Mouse (Mus musculus) spleen, embryonic (tissue): ENCODE data around the gene Carhsp1.

Experiments
- CTCF ChIA-PET: fragments of 350-600 bp; sonication (Branson Sonifier 250); formaldehyde crosslinking; loops from one replicate; lab custom pipeline; 2022; lab: Charles Lee

Carhsp1 gene

GRCm38 (mm10) chr16:8643855-8644254, 28.1 kb downstream of the Carhsp1 start:
- CTCF ChIA-PET = no interaction called here

GRCm38 (mm10) chr16:8639466-8640191, 32.3 kb downstream of the Carhsp1 start:
- CTCF ChIA-PET = interaction anchor here (0.6 kb wide), 1 partner anchor 100 kb away, joined by 8 read pairs; no protein-coding TSS in a partner anchor

GRCm38 (mm10) chr16:8638131-8638530, 33.8 kb downstream of the Carhsp1 start:
- CTCF ChIA-PET = no interaction called here

DNA sequence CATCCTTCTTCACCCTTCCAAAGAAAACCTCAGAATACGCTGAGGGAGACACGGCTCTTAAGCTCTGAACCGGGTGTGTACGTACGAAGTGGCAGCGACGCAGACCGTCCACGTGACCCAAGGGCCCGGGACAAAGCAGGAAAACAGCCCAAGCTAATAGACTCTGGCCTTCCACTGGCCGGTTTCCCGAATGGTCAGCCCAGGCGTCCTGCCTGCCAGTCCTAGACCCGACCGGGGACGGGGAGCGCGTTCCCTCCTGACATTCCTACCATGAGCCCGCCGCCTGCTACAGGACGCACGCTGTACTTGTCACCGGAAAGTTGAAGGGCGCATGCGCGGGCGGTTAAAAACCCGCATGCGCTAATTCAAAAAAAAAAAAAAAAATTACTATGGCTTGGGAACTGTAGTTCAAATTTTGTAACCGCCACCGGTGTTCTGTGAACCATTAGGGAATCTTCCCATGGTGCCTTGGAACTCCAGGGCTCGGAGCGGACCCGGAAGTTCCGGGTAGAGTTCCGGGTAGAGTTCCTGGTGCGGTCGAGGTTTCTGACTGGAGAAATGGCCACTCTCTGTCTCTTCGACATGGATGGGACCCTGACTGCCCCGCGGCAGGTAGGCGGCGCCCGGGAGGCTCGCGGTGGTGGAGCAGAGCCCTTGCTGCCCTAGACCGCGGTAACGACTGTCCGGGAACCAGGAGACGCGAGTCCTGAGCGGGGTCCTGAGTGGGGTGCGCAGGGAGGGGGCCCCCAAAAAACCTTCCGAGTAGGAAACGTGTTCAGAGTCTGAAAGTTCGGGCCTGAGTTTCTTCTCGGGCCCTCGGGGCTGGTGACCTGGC, 34.5 kb downstream of the Carhsp1 start, which contains the start of the genes Pmm2 and Tmem186:
Pmm2 (plus strand) TSS at position 458 of the 835 bp plus-strand sequence.
Tmem186 (minus strand) TSS at position 496 of the 835 bp plus-strand sequence.
- CTCF ChIA-PET = no interaction called here

GRCm38 (mm10) chr16:8636867-8637216, 35.1 kb downstream of the Carhsp1 start:
- CTCF ChIA-PET = no interaction called here

GRCm38 (mm10) chr16:8631428-8631827, 40.5 kb downstream of the Carhsp1 start:
- CTCF ChIA-PET = no interaction called here

DNA sequence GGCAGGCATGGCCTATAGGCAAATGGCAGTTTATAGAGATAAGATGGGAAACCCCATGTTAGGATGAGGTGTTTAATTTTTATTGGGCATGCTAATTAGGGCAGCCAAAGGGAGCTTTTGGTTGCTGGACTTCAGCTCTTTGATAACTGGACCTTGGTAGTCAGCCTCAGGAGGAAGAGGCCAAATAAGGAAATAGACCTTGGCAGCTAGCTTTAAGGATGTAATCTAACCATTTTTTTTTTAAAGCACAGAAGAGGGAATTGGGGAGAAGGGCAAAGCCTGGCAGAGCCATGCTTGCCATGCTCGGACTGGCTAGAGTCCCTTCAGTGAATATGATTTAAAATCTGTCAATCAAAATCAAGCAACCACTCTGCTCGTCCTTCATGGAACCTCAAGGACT, 41.5 kb downstream of the Carhsp1 start:
- CTCF ChIA-PET = no interaction called here

DNA sequence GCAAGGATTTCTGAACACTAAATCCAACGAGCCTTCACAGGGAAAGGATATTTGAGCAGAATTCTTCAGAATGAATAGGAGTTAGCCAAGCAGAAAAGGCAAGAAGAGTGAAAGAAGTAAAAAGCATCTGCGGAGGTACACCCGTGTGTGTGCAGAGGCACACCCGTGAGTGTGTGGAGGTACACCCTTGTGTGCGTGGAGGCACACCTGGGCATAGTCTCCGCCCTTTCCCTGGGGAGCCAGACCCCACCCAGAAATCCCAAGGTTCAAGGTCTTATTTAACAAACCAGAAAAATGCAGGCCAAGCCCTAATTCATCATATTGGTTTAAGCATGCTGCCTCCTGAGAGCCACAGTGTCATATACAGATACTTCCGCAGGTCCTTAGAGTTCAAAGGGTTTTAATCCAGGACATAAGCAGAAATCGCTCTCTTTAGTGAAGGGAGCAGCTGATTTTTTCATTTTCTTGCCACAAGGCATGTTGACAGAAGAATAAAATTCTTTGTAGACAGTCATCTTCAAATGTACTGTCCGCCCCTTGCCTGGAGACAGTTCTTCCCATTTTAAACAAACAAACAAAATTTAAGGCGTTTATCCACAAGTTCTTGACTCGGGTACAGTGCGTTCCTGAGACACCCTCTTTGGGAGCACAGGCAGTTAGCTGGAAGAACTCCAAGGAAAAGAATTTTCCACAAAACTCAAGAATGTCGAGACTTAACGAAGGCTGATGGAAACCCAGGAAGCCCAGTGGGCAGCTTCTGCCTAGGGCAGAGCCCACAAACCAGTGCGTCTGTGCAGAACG, 51.4 kb downstream of the Carhsp1 start:
- CTCF ChIA-PET = no interaction called here

DNA sequence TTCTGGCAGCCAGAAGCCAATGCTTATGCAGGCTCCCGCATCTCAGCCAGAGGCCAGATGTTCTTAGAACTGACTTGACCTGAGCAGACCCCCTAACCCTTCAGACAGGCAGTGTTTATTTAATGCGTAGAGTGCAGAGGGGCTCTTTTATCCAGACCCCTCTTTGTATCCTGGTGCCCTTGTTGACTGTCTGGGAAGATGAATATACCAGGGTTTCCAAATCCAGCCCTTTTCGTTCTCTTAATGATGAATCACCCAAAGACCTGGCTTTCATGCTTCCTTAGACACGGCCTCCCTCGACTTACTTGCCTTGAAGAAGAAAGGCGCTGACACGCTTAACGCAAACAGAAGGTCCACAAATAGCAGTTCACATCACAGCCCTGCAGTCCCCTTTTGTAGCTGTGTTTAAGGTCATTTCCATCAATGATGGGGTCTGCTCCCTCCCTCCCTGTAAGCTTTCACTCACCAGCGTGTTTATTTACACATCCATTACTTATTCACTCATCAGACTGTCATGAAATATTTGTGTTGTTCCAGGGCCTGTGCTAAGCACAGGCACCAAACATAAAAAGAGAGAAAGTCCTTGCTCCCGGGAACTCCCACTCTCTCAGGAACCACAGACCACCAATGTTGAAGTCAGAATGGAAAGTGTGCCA, 52.2 kb downstream of the Carhsp1 start:
- CTCF ChIA-PET = no interaction called here

DNA sequence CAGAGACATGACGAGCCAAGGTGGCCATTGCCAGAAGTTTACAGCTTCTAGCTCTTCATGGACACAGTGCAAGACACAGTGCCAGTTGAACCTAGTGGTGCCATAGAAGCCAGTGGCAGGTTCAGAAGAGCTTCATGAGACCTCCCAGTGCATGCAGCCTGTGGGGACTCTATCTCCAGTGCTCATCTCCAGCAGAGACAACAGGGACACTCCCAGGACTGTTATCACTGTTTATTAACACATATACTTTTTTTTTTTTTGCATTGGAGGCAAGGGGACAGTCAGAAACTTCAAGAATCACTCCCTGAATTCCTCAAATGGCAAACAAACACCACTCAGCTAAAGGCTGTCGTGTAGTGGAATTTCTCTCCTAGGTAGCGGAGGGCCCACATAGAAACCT, 58.5 kb downstream of the Carhsp1 start:
- CTCF ChIA-PET = no interaction called here

DNA sequence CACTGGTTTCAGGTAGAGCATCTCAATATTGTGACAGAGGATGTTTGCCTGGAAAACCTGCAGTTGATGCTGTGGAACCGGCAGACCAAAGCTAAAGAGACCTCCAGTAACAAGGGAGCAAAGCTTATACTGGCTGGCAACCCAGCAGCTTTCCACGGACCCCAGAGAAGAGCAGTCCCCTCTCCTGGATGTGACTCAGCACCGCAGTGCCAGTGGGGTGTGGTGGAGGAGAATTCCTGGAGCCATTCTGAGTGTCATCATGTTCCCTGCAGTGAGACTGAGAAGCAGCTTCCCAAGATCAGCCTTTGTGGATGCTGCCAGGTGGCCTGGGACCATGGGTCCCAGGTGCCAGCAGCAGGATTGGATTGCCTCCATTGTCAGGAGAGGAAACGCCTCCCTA, 58.9 kb downstream of the Carhsp1 start:
- CTCF ChIA-PET = no interaction called here

- CTCF ChIA-PET = interaction anchor here (0.5 kb wide), 1 partner anchor 168 kb away, joined by 3 read pairs; no protein-coding TSS in a partner anchor
Observed at GRCm38 (mm10) chr16:8612214-8613005, 59.5 kb downstream of the Carhsp1 start.

DNA sequence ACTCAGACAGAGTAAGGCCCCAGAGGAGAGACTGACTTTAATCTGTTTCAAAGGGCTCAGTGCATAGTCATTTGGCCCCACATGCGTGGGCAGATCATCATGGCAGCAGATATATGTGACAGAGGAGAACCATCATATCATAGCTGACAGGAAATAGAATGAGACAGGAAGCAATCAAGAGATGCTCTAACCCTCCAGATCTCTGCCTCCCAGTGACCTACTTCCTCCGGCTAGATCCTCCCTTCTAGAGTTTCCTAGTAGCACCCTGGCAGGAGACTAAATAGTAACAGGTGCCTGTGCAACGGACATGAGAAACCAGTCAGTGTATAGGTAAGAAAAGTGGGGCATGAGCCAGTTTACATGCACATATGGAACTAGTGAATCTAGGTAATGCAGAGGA, 61.6 kb downstream of the Carhsp1 start:
- CTCF ChIA-PET = no interaction called here
